Mouse (Mus musculus): ENCODE results near the gene Rcn1. TPM values are rescaled to one million over a fixed set of nuclear protein-coding genes. Genes with fewer than 3 reads are reported as not detected.

The Rcn1 gene
- polyA plus RNA-seq, 1 experiment from 2014 or later: 79.6 TPM

DNA sequence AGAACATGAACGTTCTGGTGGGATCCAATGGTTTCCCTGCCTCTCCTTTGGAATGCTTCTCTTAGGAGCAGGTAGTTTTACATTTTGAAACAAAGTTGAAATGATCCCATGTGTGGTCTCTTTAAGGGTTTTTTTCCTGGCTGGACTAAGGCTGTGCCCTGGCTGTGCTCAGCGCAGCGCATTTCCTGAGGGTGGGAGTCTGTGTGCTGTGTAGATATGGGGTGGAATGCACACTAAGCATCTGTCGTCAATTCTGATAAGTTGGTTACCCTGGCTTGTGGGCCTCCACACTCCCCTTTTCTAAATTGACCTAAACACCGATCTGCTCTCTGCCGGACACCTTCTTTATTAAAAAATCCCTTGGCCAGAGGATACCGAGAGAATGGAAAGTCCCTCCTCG, 28.3 kb upstream of the Rcn1 start:
- no peak for DNase-seq (ENCODE audit: low spot score)
- H3K36me3 ChIP-seq (ENCODE audit: control insufficient read depth, insufficient read depth, low read length): no peaks in the 10 kb centered on the region
- ATAC-seq (replicated peaks; ENCODE audit: low FRiP score): peak; percentile 95

DNA sequence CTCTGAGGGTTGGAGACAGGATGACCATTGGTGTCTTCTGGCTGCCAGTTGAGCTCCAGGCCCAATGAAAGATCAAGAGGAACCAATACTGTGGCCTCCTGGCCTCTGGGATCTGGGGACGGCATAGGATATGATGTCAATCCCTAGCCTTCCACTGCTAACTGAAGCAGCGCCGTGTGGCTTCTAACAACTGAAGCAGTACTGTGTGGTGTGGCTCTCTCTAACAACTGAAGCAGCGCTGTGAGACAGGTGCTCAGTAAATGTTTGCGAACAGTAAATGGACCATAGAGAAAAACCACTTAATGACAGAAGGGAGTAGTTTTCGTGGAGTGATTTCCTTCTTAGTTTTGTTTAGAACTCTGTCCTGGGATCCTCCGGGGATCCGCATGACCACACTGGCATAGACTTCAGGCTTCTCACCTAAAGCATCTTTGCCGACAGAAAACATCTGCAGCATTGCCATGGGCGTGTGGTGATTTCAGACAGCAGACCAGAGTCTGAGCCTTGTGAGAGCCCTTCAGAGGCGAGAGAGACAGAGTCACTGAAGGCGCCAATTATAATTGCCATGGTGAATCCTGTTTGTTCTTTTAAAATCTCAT, 19.6 kb upstream of the Rcn1 start:
- H3K27me3 ChIP-seq (replicated peaks; ENCODE audit: control insufficient read depth, insufficient read depth, low read length): no peaks in the 10 kb centered on the region
- H3K4me2 ChIP-seq: no peak overlapping the region
- peaks cover 29% of the 10 kb centered on the region for H3K4me1 ChIP-seq (replicated peaks; ENCODE audit: control insufficient read depth, insufficient read depth, low read length)
- DNase-seq (ENCODE audit: low spot score): no peak
- H3K9me3 ChIP-seq (ENCODE audit: control insufficient read depth, low read length): no peaks in the 10 kb centered on the region
- H3K27ac ChIP-seq (ENCODE audit: low read depth, low read length): no peak overlapping the region
- WGBS: 87% methylated on average over 12 of the region's 12 CpGs
- ATAC-seq (replicated peaks; ENCODE audit: low FRiP score): no peak
- H3K9ac ChIP-seq (ENCODE audit: low read depth, low read length): no peak overlapping the region
- no peaks in the 10 kb centered on the region for H3K36me3 ChIP-seq (ENCODE audit: control insufficient read depth, insufficient read depth, low read length)
- no peak overlapping the region for H3K4me3 ChIP-seq (ENCODE audit: low read depth, low read length)

More for the DNA sequence above, 28.3 kb upstream of the Rcn1 start:
- H3K9me3 ChIP-seq (ENCODE audit: control insufficient read depth, low read length): no peaks in the 10 kb centered on the region
- H3K9ac ChIP-seq (ENCODE audit: low read depth, low read length): peak overlapping the region; percentile 30
- peak overlapping the region; percentile 56 for H3K4me2 ChIP-seq
- 32% methylated on average over 8 of the region's 8 CpGs for WGBS
- no peak overlapping the region; the same call in 1 of the 2 replicates for H3K4me3 ChIP-seq (ENCODE audit: low read depth, low read length)
- peaks cover 10% of the 10 kb centered on the region for H3K4me1 ChIP-seq (replicated peaks; ENCODE audit: control insufficient read depth, insufficient read depth, low read length)
- no peaks in the 10 kb centered on the region for H3K27me3 ChIP-seq (replicated peaks; ENCODE audit: control insufficient read depth, insufficient read depth, low read length)
- no peak overlapping the region for H3K27ac ChIP-seq (ENCODE audit: low read depth, low read length)

GRCm38 (mm10) chr2:105417663-105418062, 18.5 kb upstream of the Rcn1 start:
- no peaks in the 10 kb centered on the region for H3K9me3 ChIP-seq (ENCODE audit: control insufficient read depth, low read length)
- no peak for DNase-seq (ENCODE audit: low spot score)
- H3K27ac ChIP-seq (ENCODE audit: low read depth, low read length): no peak overlapping the region
- H3K4me3 ChIP-seq (ENCODE audit: low read depth, low read length): no peak overlapping the region
- WGBS: 56% methylated on average over 5 of the region's 5 CpGs
- no peaks in the 10 kb centered on the region for H3K36me3 ChIP-seq (ENCODE audit: control insufficient read depth, insufficient read depth, low read length)
- no peak overlapping the region for H3K4me2 ChIP-seq
- no peak for ATAC-seq (replicated peaks; ENCODE audit: low FRiP score)
- no peaks in the 10 kb centered on the region for H3K27me3 ChIP-seq (replicated peaks; ENCODE audit: control insufficient read depth, insufficient read depth, low read length)
- peaks cover 30% of the 10 kb centered on the region for H3K4me1 ChIP-seq (replicated peaks; ENCODE audit: control insufficient read depth, insufficient read depth, low read length)
- H3K9ac ChIP-seq (ENCODE audit: low read depth, low read length): no peak overlapping the region

DNA sequence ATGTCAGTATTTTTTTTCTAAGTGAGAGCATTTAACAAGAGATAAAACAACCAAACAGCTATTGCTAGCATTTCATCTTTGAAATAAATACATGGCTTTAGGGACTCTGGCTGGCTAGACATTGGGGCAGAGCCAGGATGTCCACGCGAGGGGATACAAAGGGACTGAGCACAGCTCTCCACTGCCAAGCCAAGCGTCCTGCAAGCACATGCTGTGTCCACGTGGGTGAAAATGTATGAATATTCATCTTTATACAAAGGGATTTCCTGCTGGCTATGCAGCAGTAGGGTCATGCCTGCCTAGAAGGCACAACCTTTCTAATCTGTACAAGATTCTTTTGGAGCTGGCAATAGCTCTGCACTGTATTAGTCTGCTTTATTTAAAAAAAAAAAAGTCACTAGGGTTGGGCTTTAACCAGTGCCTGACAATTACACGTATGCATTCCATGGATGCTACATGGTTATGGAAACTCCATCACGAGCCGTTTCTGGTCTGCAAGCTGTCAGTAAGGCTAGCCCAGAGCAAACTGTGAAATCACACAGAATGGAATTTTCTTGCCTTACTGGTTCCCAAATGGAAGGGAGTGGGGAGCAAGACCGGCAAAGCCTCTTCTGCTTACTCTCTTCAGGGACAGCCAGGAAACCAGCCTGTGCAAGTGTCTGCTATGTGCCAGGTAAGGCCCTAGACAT, 17.7 kb upstream of the Rcn1 start:
- WGBS: 79% methylated on average over 8 of the region's 8 CpGs

GRCm38 (mm10) chr2:105416046-105416659, 17.0 kb upstream of the Rcn1 start:
- no peak overlapping the region for H3K27ac ChIP-seq (ENCODE audit: low read depth, low read length)
- H3K27me3 ChIP-seq (replicated peaks; ENCODE audit: control insufficient read depth, insufficient read depth, low read length): no peaks in the 10 kb centered on the region
- H3K4me2 ChIP-seq: no peak overlapping the region
- no peak for DNase-seq (ENCODE audit: low spot score)
- H3K4me1 ChIP-seq (replicated peaks; ENCODE audit: control insufficient read depth, insufficient read depth, low read length): peaks cover 36% of the 10 kb centered on the region
- no peak overlapping the region for H3K4me3 ChIP-seq (ENCODE audit: low read depth, low read length)
- H3K9me3 ChIP-seq (ENCODE audit: control insufficient read depth, low read length): no peaks in the 10 kb centered on the region
- no peak overlapping the region for H3K9ac ChIP-seq (ENCODE audit: low read depth, low read length)
- no peaks in the 10 kb centered on the region for H3K36me3 ChIP-seq (ENCODE audit: control insufficient read depth, insufficient read depth, low read length)
- 71% methylated on average over 7 of the region's 7 CpGs for WGBS
- no peak for ATAC-seq (replicated peaks; ENCODE audit: low FRiP score)

More for the DNA sequence above, 17.7 kb upstream of the Rcn1 start:
- Histone ChIP-seq H3K9me3 (ENCODE audit: control insufficient read depth, low read length) (no peaks in the 10 kb centered on the region), H3K9ac (ENCODE audit: low read depth, low read length) (no peak overlapping the region), H3K27ac (ENCODE audit: low read depth, low read length) (no peak overlapping the region), H3K27me3 (replicated peaks; ENCODE audit: control insufficient read depth, insufficient read depth, low read length) (no peaks in the 10 kb centered on the region), H3K4me1 (replicated peaks; ENCODE audit: control insufficient read depth, insufficient read depth, low read length) (peaks cover 30% of the 10 kb centered on the region), H3K4me2 (no peak overlapping the region), H3K4me3 (ENCODE audit: low read depth, low read length) (no peak overlapping the region), H3K36me3 (ENCODE audit: control insufficient read depth, insufficient read depth, low read length) (no peaks in the 10 kb centered on the region)
- DNase-seq (ENCODE audit: low spot score) (no peak), ATAC-seq (replicated peaks; ENCODE audit: low FRiP score) (no peak)

- peaks cover 38% of the 10 kb centered on the region for H3K4me1 ChIP-seq (replicated peaks; ENCODE audit: control insufficient read depth, insufficient read depth, low read length)
Observed at GRCm38 (mm10) chr2:105414309-105414708, 15.2 kb upstream of the Rcn1 start.

DNA sequence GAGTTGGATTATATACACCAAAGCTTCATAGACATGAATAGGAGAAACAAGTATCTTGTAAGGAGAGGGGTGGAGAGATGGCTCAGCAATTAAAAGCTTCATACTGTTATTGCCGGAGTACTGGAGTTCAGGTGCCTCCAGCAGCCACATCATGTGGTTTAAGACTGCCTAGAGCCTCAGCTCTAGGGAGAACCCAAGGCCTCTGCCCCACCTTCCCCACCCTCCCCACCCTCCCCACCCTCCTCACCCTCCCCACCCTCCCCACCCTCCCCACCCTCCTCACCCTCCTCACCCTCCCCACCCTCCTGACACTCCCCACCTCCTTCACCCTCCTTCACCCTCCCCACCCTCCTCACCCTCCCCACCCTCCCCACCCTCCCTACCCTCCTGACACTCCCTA, 10.1 kb upstream of the Rcn1 start:
- Histone ChIP-seq H3K27me3 (replicated peaks; ENCODE audit: control insufficient read depth, insufficient read depth, low read length) (no peaks in the 10 kb centered on the region), H3K4me3 (ENCODE audit: low read depth, low read length) (no peak overlapping the region), H3K9me3 (ENCODE audit: control insufficient read depth, low read length) (no peaks in the 10 kb centered on the region), H3K36me3 (ENCODE audit: control insufficient read depth, insufficient read depth, low read length) (no peaks in the 10 kb centered on the region), H3K4me2 (no peak overlapping the region), H3K27ac (ENCODE audit: low read depth, low read length) (no peak overlapping the region), H3K9ac (ENCODE audit: low read depth, low read length) (no peak overlapping the region), H3K4me1 (replicated peaks; ENCODE audit: control insufficient read depth, insufficient read depth, low read length) (peaks cover 18% of the 10 kb centered on the region)
- 82% methylated on average over 1 of the region's 1 CpGs for WGBS
- peak; percentile 65 for ATAC-seq (replicated peaks; ENCODE audit: low FRiP score)
- no peak for DNase-seq (ENCODE audit: low spot score)

More at GRCm38 (mm10) chr2:105414309-105414708, 15.2 kb upstream of the Rcn1 start:
- Histone ChIP-seq H3K4me3 (ENCODE audit: low read depth, low read length) (no peak overlapping the region), H3K27ac (ENCODE audit: low read depth, low read length) (no peak overlapping the region), H3K36me3 (ENCODE audit: control insufficient read depth, insufficient read depth, low read length) (no peaks in the 10 kb centered on the region), H3K4me2 (peak overlapping the region; percentile 11), H3K9me3 (ENCODE audit: control insufficient read depth, low read length) (no peaks in the 10 kb centered on the region), H3K27me3 (replicated peaks; ENCODE audit: control insufficient read depth, insufficient read depth, low read length) (no peaks in the 10 kb centered on the region), H3K9ac (ENCODE audit: low read depth, low read length) (no peak overlapping the region)
- no peak for DNase-seq (ENCODE audit: low spot score)
- 34% methylated on average over 2 of the region's 2 CpGs for WGBS
- peak; percentile 80 for ATAC-seq (replicated peaks; ENCODE audit: low FRiP score)

DNA sequence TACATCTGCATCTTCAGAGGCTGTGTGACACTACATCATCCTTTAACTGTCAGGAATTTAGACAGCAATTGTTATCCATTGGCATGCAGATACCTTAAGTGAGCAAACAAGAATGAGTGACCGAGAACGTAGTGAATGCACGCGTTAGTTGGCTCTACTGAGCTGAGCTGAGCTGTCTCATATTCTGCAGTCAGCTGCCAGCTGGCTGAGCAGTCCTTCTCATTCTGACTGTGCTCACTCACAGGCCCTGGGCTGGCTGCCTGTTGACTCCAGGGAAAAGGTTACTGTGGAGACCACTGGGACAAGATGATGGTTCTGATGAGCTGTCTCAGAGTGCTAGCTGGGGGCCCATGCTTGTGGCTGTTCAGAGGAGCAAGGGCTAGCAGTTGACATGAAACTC, 9.4 kb upstream of the Rcn1 start:
- no peaks in the 10 kb centered on the region for H3K36me3 ChIP-seq (ENCODE audit: control insufficient read depth, insufficient read depth, low read length)
- H3K9ac ChIP-seq (ENCODE audit: low read depth, low read length): no peak overlapping the region
- H3K27ac ChIP-seq (ENCODE audit: low read depth, low read length): no peak overlapping the region
- no peak overlapping the region for H3K4me2 ChIP-seq
- H3K27me3 ChIP-seq (replicated peaks; ENCODE audit: control insufficient read depth, insufficient read depth, low read length): no peaks in the 10 kb centered on the region
- WGBS: 88% methylated on average over 4 of the region's 4 CpGs
- no peak overlapping the region for H3K4me3 ChIP-seq (ENCODE audit: low read depth, low read length)
- peaks cover 11% of the 10 kb centered on the region for H3K4me1 ChIP-seq (replicated peaks; ENCODE audit: control insufficient read depth, insufficient read depth, low read length)
- DNase-seq (ENCODE audit: low spot score): no peak
- ATAC-seq (replicated peaks; ENCODE audit: low FRiP score): no peak
- H3K9me3 ChIP-seq (ENCODE audit: control insufficient read depth, low read length): no peaks in the 10 kb centered on the region
